Mouse (Mus musculus): ENCODE data around the gene Cacng7.

Gene Cacng7

GRCm38 (mm10) chr7:3347366-3348287 is 14.9 kb downstream of the Cacng7 start:
- DNase-seq (ENCODE audit: low spot score), result no peak

- DNase-seq (ENCODE audit: low spot score), result no peak
Measured at GRCm38 (mm10) chr7:3348326-3348725, 15.6 kb downstream of the Cacng7 start.

- DNase-seq (ENCODE audit: low spot score), result no peak
Measured at GRCm38 (mm10) chr7:3349775-3350174, 17.0 kb downstream of the Cacng7 start.

- DNase-seq (ENCODE audit: low spot score), result no peak
Measured at GRCm38 (mm10) chr7:3351536-3351935, 18.8 kb downstream of the Cacng7 start.

- DNase-seq (ENCODE audit: low spot score), result no peak
Measured at GRCm38 (mm10) chr7:3354850-3355249, 22.1 kb downstream of the Cacng7 start.

GRCm38 (mm10) chr7:3360678-3361077 is 27.9 kb downstream of the Cacng7 start:
- no peak for DNase-seq (ENCODE audit: low spot score)

GRCm38 (mm10) chr7:3365547-3366279 is 33.0 kb downstream of the Cacng7 start:
- no peak for DNase-seq (ENCODE audit: low spot score)

GRCm38 (mm10) chr7:3366705-3367516 is 34.2 kb downstream of the Cacng7 start:
- no peak for DNase-seq (ENCODE audit: low spot score)

GRCm38 (mm10) chr7:3367569-3367968 is 34.8 kb downstream of the Cacng7 start:
- DNase-seq (ENCODE audit: low spot score), result no peak

- DNase-seq (ENCODE audit: low spot score), result no peak
Measured at GRCm38 (mm10) chr7:3368311-3368710, 35.6 kb downstream of the Cacng7 start.

- DNase-seq (ENCODE audit: low spot score), result no peak
Measured at GRCm38 (mm10) chr7:3369189-3369588, 36.4 kb downstream of the Cacng7 start.

GRCm38 (mm10) chr7:3370407-3370806 is 37.7 kb downstream of the Cacng7 start:
- no peak for DNase-seq (ENCODE audit: low spot score)

GRCm38 (mm10) chr7:3372376-3372775 is 39.6 kb downstream of the Cacng7 start:
- no peak for DNase-seq (ENCODE audit: low spot score)

GRCm38 (mm10) chr7:3373754-3374153 is 41.0 kb downstream of the Cacng7 start:
- DNase-seq (ENCODE audit: low spot score), result no peak

GRCm38 (mm10) chr7:3376831-3377230 is 44.1 kb downstream of the Cacng7 start:
- peak; percentile 38 for DNase-seq (ENCODE audit: low spot score)

- no peak for DNase-seq (ENCODE audit: low spot score)
Measured at GRCm38 (mm10) chr7:3382123-3382522, 49.4 kb downstream of the Cacng7 start.

GRCm38 (mm10) chr7:3384807-3385319 is 52.1 kb downstream of the Cacng7 start:
- no peak for DNase-seq (ENCODE audit: low spot score)

GRCm38 (mm10) chr7:3386036-3386730 is 53.4 kb downstream of the Cacng7 start:
- DNase-seq (ENCODE audit: low spot score), result no peak

- no peak for DNase-seq (ENCODE audit: low spot score)
Measured at GRCm38 (mm10) chr7:3387761-3388160, 55.0 kb downstream of the Cacng7 start.

GRCm38 (mm10) chr7:3388885-3389284 is 56.1 kb downstream of the Cacng7 start:
- no peak for DNase-seq (ENCODE audit: low spot score)
